Mouse (Mus musculus): ENCODE results near the gene Frat2. TPM values are rescaled to one million over a fixed set of nuclear protein-coding genes. Genes with fewer than 3 reads are reported as not detected.
A peak's percentile ranks its signal among the peaks of the same experiment; 100 is the strongest.

The Frat2 gene
- polyA plus RNA-seq (2011; ENCODE audit: insufficient read depth, insufficient read length, low replicate concordance, missing spikeins) = 4.5 and 9.7 TPM in 2 replicates

- WGBS = under 1% methylated on average over 72 of the region's 72 CpGs
- no peak for TF ChIP-seq CTCF (IDR thresholded peaks at IDR 0.05; ENCODE audit: control insufficient read depth, insufficient read depth, low read length)
- peak; percentile 47; the same call in 1 of the 2 replicates for TF ChIP-seq POLR2A (IDR thresholded peaks at IDR 0.05; ENCODE audit: borderline replicate concordance, control insufficient read depth, low read depth, low read length)
- Histone ChIP-seq H3K4me1 (ENCODE audit: control insufficient read depth, insufficient read depth, low read length) (no peaks in the 10 kb centered on the region; the same call in 1 of the 2 replicates), H3K4me3 (replicated peaks; ENCODE audit: control insufficient read depth, low read depth, low read length) (peak within 1 kb of the TSS; percentile 81), H3K27ac (ENCODE audit: control insufficient read depth, insufficient read depth, low read depth, low read length, poor library complexity) (peak within 1 kb of the TSS; percentile 98)
Measured at GRCm38 (mm10) chr19:41847992-41848851, at the start of gene Frat2. TSS of gene Frat2 (minus strand) at chr19:41848132.

- Histone ChIP-seq H3K4me3 (replicated peaks; ENCODE audit: control insufficient read depth, low read depth, low read length) (peak overlapping the region; percentile 86), H3K4me1 (ENCODE audit: control insufficient read depth, insufficient read depth, low read length) (peaks cover 5% of the 10 kb centered on the region; the same call in 1 of the 2 replicates), H3K27ac (ENCODE audit: control insufficient read depth, insufficient read depth, low read depth, low read length, poor library complexity) (no peak overlapping the region)
- 22% methylated on average over 18 of the region's 18 CpGs for WGBS
- TF ChIP-seq POLR2A (IDR thresholded peaks at IDR 0.05; ENCODE audit: borderline replicate concordance, control insufficient read depth, low read depth, low read length) (no peak), CTCF (IDR thresholded peaks at IDR 0.05; ENCODE audit: control insufficient read depth, insufficient read depth, low read length) (no peak)
Measured at GRCm38 (mm10) chr19:41896319-41896711, 48.4 kb upstream of the Frat2 start.

- peak within 1 kb of the TSS; percentile 86 for H3K4me3 ChIP-seq (replicated peaks; ENCODE audit: control insufficient read depth, low read depth, low read length)
- TF ChIP-seq CTCF (IDR thresholded peaks at IDR 0.05; ENCODE audit: control insufficient read depth, insufficient read depth, low read length) = no peak
- 0 out of 2 replicates have a peak, but pooled peaks have one; percentile 34 for TF ChIP-seq POLR2A (IDR thresholded peaks at IDR 0.05; ENCODE audit: borderline replicate concordance, control insufficient read depth, low read depth, low read length)
Measured at GRCm38 (mm10) chr19:41895460-41896318, 47.8 kb upstream of the Frat2 start, which contains the start of gene Rrp12. TSS of gene Rrp12 (minus strand) at chr19:41896173.

GRCm38 (mm10) chr19:41894959-41895358 is 47.0 kb upstream of the Frat2 start:
- Histone ChIP-seq H3K4me1 (ENCODE audit: control insufficient read depth, insufficient read depth, low read length) (peaks cover 3% of the 10 kb centered on the region; the same call in 1 of the 2 replicates), H3K4me3 (replicated peaks; ENCODE audit: control insufficient read depth, low read depth, low read length) (peak overlapping the region; percentile 5), H3K27ac (ENCODE audit: control insufficient read depth, insufficient read depth, low read depth, low read length, poor library complexity) (no peak overlapping the region)
- 32% methylated on average over 7 of the region's 7 CpGs for whole genome bisulfite sequencing
- TF ChIP-seq CTCF (IDR thresholded peaks at IDR 0.05; ENCODE audit: control insufficient read depth, insufficient read depth, low read length) (no peak), POLR2A (IDR thresholded peaks at IDR 0.05; ENCODE audit: borderline replicate concordance, control insufficient read depth, low read depth, low read length) (no peak)

More at GRCm38 (mm10) chr19:41895460-41896318, 47.8 kb upstream of the Frat2 start, which contains the start of gene Rrp12:
- H3K27ac ChIP-seq (ENCODE audit: control insufficient read depth, insufficient read depth, low read depth, low read length, poor library complexity) = peak within 1 kb of the TSS; percentile 62
- peaks cover 5% of the 10 kb centered on the region; the same call in 1 of the 2 replicates for H3K4me1 ChIP-seq (ENCODE audit: control insufficient read depth, insufficient read depth, low read length)
- WGBS = under 1% methylated on average over 46 of the region's 46 CpGs

GRCm38 (mm10) chr19:41888191-41888590 is 40.3 kb upstream of the Frat2 start:
- Histone ChIP-seq H3K4me3 (replicated peaks; ENCODE audit: control insufficient read depth, low read depth, low read length) (no peak overlapping the region), H3K4me1 (ENCODE audit: control insufficient read depth, insufficient read depth, low read length) (no peaks in the 10 kb centered on the region), H3K27ac (ENCODE audit: control insufficient read depth, insufficient read depth, low read depth, low read length, poor library complexity) (no peak overlapping the region)
- TF ChIP-seq POLR2A (IDR thresholded peaks at IDR 0.05; ENCODE audit: borderline replicate concordance, control insufficient read depth, low read depth, low read length) (no peak), CTCF (IDR thresholded peaks at IDR 0.05; ENCODE audit: control insufficient read depth, insufficient read depth, low read length) (no peak)

- no peak for TF ChIP-seq CTCF (IDR thresholded peaks at IDR 0.05; ENCODE audit: control insufficient read depth, insufficient read depth, low read length)
- TF ChIP-seq POLR2A (IDR thresholded peaks at IDR 0.05; ENCODE audit: borderline replicate concordance, control insufficient read depth, low read depth, low read length) = no peak
- WGBS = 89% methylated on average over 9 of the region's 9 CpGs
- H3K4me1 ChIP-seq (ENCODE audit: control insufficient read depth, insufficient read depth, low read length) = no peaks in the 10 kb centered on the region
- H3K27ac ChIP-seq (ENCODE audit: control insufficient read depth, insufficient read depth, low read depth, low read length, poor library complexity) = no peak overlapping the region
- H3K4me3 ChIP-seq (replicated peaks; ENCODE audit: control insufficient read depth, low read depth, low read length) = no peak overlapping the region
Measured at GRCm38 (mm10) chr19:41883882-41884281, 36.0 kb upstream of the Frat2 start.

GRCm38 (mm10) chr19:41881842-41882241 is 33.9 kb upstream of the Frat2 start:
- H3K4me1 ChIP-seq (ENCODE audit: control insufficient read depth, insufficient read depth, low read length) = no peaks in the 10 kb centered on the region
- TF ChIP-seq CTCF (IDR thresholded peaks at IDR 0.05; ENCODE audit: control insufficient read depth, insufficient read depth, low read length) = no peak
- no peak for TF ChIP-seq POLR2A (IDR thresholded peaks at IDR 0.05; ENCODE audit: borderline replicate concordance, control insufficient read depth, low read depth, low read length)
- 88% methylated on average over 4 of the region's 4 CpGs for WGBS
- no peak overlapping the region for H3K27ac ChIP-seq (ENCODE audit: control insufficient read depth, insufficient read depth, low read depth, low read length, poor library complexity)
- no peak overlapping the region for H3K4me3 ChIP-seq (replicated peaks; ENCODE audit: control insufficient read depth, low read depth, low read length)
